Mouse (Mus musculus): ENCODE results near the gene Trpm8.

Trpm8 gene

DNA sequence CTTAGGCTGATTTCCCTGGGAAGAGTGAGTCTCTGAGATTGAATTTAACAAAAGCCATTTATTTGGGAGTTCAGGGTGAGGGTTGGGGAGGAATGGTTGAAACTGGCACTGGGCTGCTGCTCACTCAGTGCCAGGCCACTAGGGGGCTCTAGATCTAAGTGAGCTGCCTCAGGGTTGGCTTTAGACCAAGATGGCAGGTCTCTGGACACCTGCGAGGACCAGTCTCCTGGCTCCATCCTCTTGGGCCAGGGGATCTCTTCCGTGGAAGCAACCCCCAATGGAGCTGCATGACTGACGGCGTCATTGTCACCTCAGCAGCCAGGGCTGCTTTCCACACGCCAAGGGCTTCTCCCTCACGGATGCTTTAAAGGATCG is 7.5 kb downstream of the Trpm8 start:
- peak; percentile 64 for DNase-seq (ENCODE audit: low read depth, low spot score)

GRCm38 (mm10) chr1:88285652-88286051 is 8.2 kb downstream of the Trpm8 start:
- DNase-seq (ENCODE audit: low read depth, low spot score) = no peak

DNA sequence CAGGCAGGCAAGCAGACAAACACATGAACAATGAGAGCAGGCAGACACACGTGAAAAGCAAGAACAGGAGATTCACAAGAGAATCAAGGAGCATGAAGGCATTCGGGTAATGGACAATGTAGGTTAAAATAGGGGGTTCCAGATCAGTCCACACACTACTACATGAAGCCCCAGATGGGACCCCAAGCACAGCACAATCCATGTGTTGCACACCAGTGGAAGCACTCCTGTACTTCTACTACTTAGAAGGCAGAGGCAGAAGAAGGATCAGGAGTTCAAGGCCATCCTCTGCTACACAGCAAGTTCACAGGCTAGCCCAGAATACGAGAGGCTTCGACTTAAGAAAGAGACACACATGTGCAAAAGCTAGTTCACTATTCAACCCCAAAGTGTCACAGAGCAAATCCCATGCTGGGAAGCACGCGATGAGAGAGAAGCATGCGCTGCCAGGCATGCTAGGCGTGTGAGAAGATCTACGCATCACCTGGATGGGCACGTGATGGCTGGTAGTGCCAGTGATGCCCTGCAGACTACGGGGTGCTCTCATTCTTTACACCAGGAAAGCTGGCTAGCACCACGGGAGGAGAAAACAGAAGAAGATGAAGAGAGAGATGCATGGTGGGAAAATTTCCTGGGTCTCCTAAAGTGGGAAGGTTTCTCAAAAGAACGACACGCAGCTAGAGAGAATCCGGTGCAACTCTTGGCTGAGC is 8.8 kb downstream of the Trpm8 start:
- no peak for DNase-seq (ENCODE audit: low read depth, low spot score)

DNA sequence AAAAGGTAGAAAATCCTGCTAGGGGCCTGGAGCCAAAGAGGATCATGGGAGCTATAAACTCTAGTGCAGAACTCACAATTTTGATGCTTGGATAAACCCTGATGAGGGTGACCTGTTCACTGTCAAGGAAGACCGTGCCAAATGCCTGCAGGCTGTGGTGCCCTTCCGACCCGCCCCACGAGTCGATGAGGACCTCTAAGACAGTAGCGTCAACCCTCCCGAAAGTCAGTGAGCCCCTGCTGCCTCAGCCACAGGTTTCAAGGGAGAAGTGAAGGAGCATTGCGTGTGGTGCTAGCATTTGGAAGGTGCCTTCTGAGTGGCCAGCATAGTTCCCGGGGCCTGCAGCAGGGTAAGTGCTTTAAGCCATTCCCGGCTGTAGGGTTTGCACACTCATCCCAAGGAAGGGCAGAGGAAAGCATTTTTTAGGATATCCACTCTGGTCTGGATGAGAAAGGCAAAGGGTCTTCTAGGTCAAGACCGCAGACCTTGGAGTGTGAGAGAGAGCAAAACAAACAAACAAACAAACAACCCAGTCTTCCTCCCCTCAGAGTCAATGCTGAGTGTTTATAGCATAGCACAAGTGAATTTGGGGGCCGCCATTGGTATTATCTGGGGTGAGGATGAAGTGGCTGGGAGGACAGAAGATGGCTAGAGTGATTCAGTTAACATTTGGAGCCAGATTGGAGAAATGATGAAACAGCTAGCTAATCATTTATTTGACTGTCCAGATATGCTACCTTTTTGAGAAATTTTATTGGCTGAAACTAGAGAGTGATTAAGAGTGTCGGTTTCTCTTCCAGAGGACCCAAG is 9.6 kb downstream of the Trpm8 start:
- DNase-seq (ENCODE audit: low read depth, low spot score) = no peak

- DNase-seq (ENCODE audit: low read depth, low spot score) = peak; percentile 84
These were observed 10.2 kb downstream of the Trpm8 start for GRCm38 (mm10) chr1:88287697-88287980.

DNA sequence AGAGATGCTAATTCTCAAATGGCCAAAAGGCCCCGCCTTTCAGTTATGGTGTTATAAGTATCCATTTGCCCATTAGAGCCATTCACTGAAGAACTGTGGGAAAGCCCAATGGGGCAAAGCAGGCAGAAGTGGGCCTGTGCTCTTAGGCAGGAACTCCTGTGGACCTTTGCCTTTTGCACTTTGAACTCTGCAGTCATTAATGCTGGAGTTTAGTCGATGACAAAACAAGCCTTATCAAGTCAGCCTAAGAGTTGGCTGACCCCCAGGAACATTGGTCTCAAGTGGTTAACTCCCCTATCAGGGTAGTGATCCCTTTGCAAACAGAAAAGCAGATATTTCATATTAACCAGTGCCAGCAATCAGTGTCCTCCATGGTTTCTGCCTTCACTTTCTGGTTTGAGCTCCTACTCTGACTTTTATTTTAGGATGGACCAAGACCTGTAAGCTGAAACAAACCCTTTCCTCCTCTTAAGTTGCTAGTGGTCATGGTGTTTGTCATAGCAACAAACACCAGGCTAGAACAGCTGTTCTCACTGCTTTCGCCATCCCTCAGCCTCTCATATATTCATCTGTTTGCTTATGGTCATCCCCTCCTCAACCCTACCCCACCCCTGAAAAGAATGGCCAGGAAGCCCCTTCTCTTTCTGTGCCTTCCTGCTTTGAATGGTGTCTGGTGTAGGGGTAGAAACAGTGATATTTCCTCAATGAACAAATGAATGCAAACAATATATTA is 10.8 kb downstream of the Trpm8 start:
- DNase-seq (ENCODE audit: low read depth, low spot score) = peak; percentile 13

DNA sequence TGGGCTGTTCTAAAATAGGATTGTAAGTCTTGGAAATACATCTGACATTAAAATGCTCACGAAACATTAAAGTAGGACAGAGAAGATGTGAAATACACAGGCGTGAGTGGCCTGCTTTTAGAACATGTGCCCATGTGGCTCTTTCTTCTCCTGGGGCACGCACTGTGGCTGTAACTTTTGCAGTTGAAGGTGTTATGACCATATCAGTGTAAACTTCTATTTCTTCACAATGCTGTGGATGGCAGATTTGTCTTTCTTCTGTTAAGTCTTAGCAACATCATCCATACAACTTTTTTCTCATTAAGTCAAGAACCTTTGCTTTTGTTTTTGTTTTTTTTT is 11.3 kb downstream of the Trpm8 start:
- DNase-seq (ENCODE audit: low read depth, low spot score) = peak; percentile 6

- DNase-seq (ENCODE audit: low read depth, low spot score) = peak; percentile 8
These were observed 11.7 kb downstream of the Trpm8 start for GRCm38 (mm10) chr1:88289152-88289551.

DNA sequence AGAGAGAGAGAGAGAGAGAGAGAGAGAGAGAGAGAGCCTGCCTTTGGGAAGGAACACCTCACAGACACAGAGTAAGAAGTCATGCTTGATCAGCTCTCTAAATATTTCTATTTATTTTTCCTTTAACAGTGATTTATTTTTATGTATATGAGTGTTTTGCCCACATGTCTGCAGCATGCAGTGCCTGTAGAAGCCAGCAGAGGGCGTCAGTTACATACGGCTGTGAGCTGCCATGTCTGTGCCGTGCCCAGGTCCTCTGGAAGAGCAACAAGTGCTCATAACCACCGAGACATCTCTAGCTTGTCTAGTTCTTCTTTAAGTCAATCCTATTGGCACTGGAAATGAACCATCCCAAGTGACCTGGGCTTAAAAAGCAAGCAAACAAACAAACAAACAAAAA is 12.5 kb downstream of the Trpm8 start:
- peak; percentile 86 for DNase-seq (ENCODE audit: low read depth, low spot score)

DNA sequence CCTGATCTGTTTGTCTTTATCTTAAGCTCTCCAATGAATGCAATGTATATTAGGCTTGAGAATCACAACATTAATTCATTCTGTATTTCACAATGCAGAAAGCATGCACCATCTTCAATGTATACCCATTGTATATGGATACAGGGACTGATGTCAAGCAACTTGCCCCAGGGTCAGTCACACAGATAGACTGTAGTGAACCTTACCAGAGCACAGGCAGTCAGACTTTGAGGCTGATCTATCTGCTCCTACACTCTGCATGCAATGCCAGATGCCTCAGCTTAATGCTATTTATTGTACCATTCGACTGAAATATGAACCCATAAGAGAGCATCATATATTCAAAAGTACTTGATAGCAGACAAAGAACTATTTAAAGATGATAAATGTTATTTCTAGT is 13.1 kb downstream of the Trpm8 start:
- peak; percentile 11 for DNase-seq (ENCODE audit: low read depth, low spot score)

- peak; percentile 9 for DNase-seq (ENCODE audit: low read depth, low spot score)
These were observed 14.0 kb downstream of the Trpm8 start for GRCm38 (mm10) chr1:88291409-88292005.

- DNase-seq (ENCODE audit: low read depth, low spot score) = peak; percentile 7
These were observed 14.6 kb downstream of the Trpm8 start for GRCm38 (mm10) chr1:88292057-88292456.

DNA sequence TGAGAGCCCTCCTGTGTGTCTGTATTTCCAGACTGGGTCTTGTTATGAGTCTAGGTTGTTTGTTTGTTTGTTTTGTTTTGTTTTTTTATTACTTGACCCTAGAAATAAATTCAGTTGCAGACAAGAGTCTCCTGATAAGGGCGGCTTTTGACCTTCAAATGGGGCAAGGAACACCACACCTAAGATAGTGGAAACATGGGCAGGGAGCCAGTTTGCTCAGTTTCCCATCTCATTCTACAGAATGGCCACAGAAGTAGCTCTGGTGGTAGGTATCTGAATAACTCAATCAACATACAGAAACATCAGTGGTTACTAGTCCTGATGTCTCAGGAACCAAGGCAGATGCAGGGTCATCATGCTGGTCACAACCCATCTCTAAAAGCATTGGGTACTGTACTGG is 17.2 kb downstream of the Trpm8 start:
- DNase-seq (ENCODE audit: low read depth, low spot score) = no peak

- DNase-seq (ENCODE audit: low read depth, low spot score) = peak; percentile 12
These were observed 18.9 kb downstream of the Trpm8 start for GRCm38 (mm10) chr1:88296171-88296920.

DNA sequence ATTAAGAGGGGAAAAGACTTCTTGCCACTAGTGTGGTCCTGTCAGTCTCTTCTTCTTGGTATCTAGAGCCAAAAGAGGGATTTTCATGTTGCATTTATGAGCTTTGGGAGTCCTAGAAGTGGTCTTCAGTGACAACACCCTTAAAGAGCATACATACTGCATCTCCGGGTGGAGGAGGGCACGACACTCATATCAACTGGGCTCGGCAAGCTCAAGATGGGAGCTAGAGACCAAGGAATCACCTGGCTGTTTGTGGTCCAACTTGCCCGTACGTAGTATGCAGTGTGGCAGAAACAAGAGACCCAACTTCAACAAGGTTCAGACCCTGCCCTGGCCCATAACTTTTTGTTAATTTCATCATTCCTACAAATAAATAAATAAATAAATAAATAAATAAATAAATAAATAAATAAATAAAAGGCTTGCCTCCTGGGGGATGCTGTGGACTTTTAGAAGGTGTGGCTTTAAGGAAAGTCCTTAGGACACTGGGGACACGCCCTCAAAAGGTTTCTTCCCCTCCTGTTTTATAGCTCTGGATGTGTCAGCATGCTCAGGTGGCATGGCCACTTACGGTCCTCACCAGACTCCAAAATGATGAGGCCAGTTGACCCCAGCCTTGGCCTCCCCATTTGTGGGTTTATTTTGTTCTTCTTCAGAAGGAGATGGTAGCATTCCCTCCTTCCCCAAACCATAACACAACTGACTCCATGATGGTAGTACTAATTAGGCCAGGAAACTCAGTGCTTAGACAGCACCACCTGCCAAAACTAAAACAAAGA is 20.2 kb downstream of the Trpm8 start:
- peak; percentile 10 for DNase-seq (ENCODE audit: low read depth, low spot score)

DNA sequence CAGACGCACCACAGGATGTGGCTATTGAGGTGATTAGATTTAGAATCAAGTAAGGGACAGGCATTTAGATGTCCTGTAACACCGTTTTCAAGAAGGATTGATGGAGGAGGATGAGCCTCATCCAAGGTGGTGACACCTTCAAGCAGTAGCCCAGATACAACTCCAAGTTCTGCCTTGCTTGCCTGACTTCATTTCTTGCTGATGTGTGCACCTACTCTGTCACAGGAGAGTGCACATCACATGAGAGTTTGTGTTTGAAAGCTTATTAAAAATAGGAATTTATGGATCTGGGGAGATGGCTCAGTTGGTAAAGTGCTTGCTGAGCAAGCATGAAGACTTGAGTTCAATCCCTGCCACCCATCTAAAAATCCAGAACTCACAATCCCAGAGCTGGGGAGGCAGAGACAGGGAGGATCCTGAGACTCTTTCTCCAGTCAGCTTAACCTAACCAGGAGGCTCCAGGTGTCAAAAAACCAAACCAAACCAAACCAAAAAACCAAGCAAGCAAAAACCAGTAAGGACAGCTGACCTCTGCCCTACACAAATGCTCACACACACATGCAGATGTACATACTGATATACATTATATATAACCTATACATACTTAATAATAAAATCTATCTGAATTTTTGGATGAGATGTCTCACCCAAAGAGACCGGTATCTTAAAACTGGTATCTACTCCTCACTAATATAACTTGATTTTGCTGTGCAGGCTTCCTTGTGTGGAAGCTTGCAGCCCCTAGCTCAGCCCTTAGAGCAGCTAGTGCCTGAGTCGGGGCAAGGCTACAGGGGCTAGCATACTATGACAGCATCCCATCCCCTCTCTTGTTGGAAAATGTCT is 21.4 kb downstream of the Trpm8 start:
- DNase-seq (ENCODE audit: low read depth, low spot score) = peak; percentile 12

DNA sequence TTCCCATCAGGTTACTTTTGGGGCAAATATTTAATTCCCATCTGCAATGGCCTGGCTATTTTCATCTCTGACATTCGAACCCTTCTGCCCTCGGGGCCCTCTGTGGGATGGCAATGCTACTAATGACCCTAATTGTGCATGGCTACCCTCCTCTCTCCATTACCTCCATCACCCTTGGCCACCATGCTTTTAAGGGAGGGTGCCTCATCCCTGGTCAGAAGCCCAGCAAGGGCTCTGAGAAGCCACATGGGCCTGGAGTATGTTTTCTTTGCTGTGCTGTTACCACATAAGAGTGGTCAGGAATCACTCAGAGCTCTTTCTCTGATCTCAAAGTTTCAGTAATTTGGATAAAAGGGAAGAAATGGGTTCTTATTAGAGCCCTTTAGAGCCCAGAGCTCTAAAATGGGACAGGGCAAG is 22.1 kb downstream of the Trpm8 start:
- DNase-seq (ENCODE audit: low read depth, low spot score) = peak; percentile 10

GRCm38 (mm10) chr1:88300301-88301050 is 23.0 kb downstream of the Trpm8 start:
- DNase-seq (ENCODE audit: low read depth, low spot score) = peak; percentile 18

All from CD4-positive, CD25-positive, alpha-beta regulatory T cell, adult 2 months (primary cell).